Mouse (Mus musculus) adrenal gland, adult 18-20 months (tissue): ENCODE measurements around the gene 6430548M08Rik. TPM values are rescaled to one million over a fixed set of nuclear protein-coding genes. Genes with fewer than 3 reads are reported as not detected.

ENCODE experiments used
- DNase-seq, 2 experiments: peaks; one replicate each; pipeline ENCODE4 v3.0.0; 2021 to 2022; ENCODE audit warnings: low spot score in 2 of 2
- total RNA-seq, 2 experiments: library from RNA; stranded (reverse); gene quantifications; 1 replicate in 1 of 2; 2 replicates in 1 of 2; pipeline ENCODE4 v1.2.3; 2021

6430548M08Rik gene
- total RNA-seq, 2 experiments from 2014 or later, result 60.5 to 130 TPM

- DNase-seq, result no peak
Measured at GRCm38 (mm10) chr8:120138958-120139357, 25.0 kb downstream of the 6430548M08Rik start.

GRCm38 (mm10) chr8:120140769-120141168, 26.8 kb downstream of the 6430548M08Rik start:
- no peak for DNase-seq

- peak in 1 of 2 experiments; percentile 66 for DNase-seq
Measured at GRCm38 (mm10) chr8:120143911-120144651, 30.1 kb downstream of the 6430548M08Rik start.

DNA sequence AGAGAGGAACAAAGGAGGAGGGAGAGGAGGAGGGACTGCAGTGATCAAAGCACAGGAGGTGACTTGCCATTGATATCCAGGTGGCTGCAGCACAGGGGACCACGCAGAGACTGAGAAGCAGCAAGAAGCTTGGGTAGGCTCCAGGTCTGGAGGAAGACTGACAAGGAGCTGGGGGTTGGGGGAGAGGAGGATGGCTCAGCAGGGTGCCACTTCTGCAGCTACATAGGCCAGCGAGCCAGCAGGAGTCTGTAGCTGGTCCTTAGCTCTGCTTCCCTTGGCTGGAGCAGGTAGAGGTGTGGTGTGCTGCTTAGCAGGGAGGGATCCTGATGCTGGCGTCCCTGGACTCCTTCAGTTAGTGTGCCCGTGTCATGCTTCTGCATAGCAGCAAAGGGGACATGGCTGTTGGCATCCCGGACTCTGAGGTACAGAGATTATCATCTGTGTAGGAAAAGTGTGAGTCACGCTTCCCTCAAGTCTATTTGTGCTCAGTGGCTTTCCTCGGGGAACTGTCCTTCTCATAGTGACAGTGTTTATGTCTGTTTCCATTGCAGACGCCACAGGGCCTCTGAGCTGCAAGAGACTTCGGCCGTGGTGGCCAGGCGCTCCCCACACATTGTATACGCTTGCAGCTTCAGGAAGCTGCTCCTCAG, 30.8 kb downstream of the 6430548M08Rik start:
- no peak for DNase-seq

GRCm38 (mm10) chr8:120146051-120146450, 32.1 kb downstream of the 6430548M08Rik start:
- DNase-seq, result no peak

DNA sequence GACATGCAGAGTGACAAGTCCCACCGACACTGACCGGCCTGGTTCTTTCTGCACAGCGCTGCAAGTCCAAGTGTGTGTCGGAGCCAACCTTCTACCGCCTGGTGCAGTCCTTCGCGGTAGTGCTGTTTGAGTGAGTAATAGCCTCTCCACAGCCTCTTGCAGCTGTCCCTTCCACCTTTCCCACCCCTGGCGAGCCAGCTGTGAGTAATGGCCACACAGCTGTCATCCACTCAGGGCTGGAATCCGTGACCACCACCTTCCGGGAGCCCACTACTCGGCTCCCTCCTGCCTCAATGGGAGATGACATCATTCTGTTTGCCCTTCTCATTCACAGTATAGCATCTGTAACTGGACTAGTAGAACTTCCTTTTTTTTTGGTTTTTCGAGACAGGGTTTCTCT, 36.1 kb downstream of the 6430548M08Rik start:
- DNase-seq, result no peak

GRCm38 (mm10) chr8:120151151-120151550, 37.2 kb downstream of the 6430548M08Rik start:
- DNase-seq, result no peak

DNA sequence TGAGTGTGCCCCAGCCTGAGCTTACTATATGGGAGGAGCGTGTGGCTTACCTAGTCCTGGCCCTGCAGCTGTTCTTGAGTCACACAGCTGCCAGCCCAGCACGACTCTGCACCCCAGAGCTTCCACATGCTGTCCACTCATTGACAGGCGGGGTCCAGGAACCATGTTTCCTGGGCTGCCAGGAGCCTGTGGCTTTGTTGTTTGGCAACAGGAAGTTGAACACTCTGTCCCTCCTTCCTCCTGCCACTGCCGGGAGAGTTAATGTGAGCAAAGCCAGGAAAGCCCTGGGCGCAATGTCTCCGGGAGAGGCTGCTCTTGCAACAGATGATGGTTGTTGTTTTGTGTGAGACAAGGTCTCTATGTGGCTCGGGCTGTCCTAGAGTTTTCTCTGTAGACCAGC, 38.7 kb downstream of the 6430548M08Rik start:
- DNase-seq, result no peak

- DNase-seq, result no peak
Measured at GRCm38 (mm10) chr8:120160366-120160765, 46.4 kb downstream of the 6430548M08Rik start.

GRCm38 (mm10) chr8:120161658-120162403, 47.9 kb downstream of the 6430548M08Rik start:
- DNase-seq, result peak in 1 of 2 experiments; percentile 48

GRCm38 (mm10) chr8:120162404-120162752, 48.4 kb downstream of the 6430548M08Rik start:
- DNase-seq, result no peak

GRCm38 (mm10) chr8:120163376-120163775, 49.4 kb downstream of the 6430548M08Rik start:
- DNase-seq, result no peak

DNA sequence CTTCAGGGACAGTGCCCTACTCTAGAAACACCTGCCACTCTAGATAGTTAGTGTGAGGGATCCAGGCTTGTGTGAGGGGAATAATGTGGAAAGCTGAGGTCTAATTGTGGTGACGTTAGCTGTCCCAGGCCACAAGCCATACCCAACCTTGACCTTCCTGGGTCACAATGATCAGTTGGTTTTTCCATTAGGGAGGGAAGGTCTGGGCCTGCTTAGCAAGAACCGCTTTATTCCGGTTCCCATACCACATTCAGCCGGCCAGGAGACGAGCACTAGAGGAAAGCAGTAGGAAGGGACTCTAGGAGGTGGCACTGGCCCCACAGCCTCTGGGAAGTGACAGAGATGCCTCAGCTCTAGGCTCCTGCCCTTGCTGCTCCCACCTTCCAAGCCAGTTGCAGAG, 50.1 kb downstream of the 6430548M08Rik start:
- DNase-seq, result no peak

- no peak for DNase-seq
Measured at GRCm38 (mm10) chr8:120167136-120167535, 53.2 kb downstream of the 6430548M08Rik start.

DNA sequence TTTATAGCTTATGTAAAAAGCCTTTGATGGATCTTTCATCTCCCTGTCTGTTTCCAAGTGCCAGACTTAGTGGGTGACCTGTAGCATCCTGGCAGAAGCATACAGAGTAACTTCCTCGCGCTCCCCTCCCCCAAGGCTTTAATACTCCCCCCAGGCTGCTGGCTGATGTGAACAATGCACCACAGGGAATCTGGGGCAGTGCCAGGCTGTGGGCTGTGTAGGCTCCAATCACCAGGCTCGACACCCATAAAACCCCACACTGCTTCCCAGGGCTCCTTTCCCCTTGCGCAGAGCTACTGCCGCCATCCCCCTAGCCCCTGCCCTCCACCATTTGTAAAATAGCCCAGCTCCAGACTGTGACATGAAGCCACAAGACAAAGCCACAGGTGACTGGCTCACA, 53.9 kb downstream of the 6430548M08Rik start:
- no peak for DNase-seq

- DNase-seq, result no peak
Measured at GRCm38 (mm10) chr8:120169119-120169518, 55.2 kb downstream of the 6430548M08Rik start.

GRCm38 (mm10) chr8:120173195-120173594, 59.2 kb downstream of the 6430548M08Rik start:
- no peak for DNase-seq

DNA sequence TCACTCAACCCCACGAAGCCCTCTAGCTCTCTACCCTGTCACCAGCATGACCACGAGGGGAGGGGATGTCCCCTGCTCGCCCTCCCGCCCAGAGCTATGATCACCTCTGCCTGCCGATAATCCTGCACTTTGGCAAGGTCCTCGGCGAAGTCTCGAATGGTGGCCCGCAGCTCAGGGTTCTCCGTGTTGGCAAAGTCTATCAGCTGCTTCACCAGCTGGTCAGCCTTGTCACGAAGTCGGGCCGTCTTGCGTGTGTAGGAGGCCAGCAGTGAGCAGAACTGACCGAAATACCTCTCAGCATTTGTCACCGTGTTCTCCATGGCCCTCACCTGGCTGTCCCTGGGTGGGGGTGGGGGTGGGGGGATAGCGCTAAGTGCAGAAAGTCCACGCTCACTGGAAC, 60.7 kb downstream of the 6430548M08Rik start:
- no peak for DNase-seq

GRCm38 (mm10) chr8:120176605-120177004, 62.7 kb downstream of the 6430548M08Rik start:
- no peak for DNase-seq

DNA sequence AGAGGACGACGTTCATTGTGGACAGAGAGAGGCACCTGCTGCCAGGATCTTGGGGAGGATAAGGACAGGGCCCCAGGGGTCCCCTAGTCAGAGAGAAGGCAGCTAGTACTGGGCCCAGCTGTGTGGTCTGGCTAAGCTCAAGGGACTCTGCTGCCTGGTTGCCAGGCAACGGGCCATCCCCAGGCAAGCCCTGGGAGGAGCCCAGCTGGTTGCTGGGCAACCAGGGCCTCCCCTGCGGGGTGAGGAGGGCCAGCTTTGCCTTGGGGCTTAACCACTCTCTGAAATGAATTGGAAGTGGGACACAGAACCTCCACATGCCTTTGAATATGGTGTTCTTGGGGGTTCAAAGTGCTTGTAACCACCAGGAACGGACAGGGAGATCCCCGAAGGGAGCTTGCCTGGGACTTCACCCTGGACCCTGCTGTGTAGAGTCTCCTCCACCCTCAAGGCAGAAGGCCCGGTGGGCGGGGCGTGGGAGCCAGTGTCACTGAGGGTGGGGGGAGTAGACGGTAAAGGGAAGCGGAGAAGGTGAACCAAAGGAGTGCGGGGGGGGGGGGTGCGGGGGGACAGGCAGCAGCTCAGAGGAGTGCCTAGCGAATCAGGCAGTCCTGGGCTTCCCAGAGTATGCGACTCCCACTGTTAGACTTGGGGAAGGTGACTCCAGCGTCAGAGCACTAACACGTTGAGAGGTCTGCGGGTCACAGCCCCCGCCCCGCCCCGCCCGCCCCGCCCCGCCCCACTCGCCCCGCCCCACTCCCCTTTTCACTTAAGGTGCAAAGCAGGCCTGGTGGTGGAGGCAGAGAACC, 63.6 kb downstream of the 6430548M08Rik start, which contains the start of gene Fam92b:
Fam92b (minus strand) TSS at position 149 of the 806 bp plus-strand sequence.
- no peak for DNase-seq

GRCm38 (mm10) chr8:120178124-120178514, 64.2 kb downstream of the 6430548M08Rik start:
- DNase-seq, result no peak
